Mouse (Mus musculus): Measurements from ENCODE around the gene Med8. TPM values are rescaled to one million over a fixed set of nuclear protein-coding genes. Genes with fewer than 3 reads are reported as not detected.

Med8 gene
- polyA plus RNA-seq, 1 experiment from 2014 or later, result 95.8 TPM

DNA sequence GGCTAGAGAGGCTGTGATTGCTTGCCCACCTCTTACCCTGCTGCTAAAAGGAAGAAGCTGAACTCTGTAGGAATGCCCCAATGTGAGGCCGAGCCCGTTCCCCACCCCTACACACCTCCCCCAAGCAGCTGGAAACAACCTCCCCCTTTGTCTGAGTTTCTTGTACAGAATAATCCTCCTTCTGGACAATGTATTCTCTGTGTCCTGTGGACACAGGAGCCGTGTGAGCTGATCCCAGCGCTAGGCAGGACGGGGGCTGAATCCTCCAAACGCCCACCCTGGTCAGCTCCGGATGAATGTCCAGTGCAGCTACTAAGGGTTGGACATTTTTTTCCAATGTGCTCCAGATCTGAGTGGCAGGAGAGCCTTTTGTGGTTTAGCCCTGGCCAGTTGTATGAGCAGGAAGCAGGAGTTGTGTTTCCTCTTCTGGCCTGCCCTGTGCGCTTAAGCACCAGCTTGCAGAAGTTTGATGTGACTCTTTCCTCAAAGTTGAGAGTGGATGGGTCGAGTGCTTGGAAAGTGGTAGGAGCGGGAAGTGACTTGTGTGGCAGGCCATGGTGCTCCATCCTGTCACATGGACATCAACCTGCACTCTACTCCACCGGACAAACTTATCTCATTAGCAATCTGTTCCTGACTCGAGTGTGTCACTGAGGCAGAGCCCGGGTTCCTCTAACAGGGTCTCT, 8.1 kb downstream of the Med8 start:
- TF ChIP-seq CTCF (IDR thresholded peaks at IDR 0.05), result no peak
- Histone ChIP-seq H3K27me3 (replicated peaks; ENCODE audit: insufficient read depth, low read length) (no peaks in the 10 kb centered on the region), H3K36me3 (ENCODE audit: insufficient read depth, low read length) (peaks cover 55% of the 10 kb centered on the region), H3K4me1 (ENCODE audit: insufficient read depth, low read depth, low read length) (no peaks in the 10 kb centered on the region), H3K27ac (ENCODE audit: low read length) (no peak overlapping the region), H3K9ac (replicated peaks; ENCODE audit: low read depth) (no peak overlapping the region), H3K9me3 (ENCODE audit: low read length) (no peaks in the 10 kb centered on the region), H3K4me3 (ENCODE audit: low read depth, low read length) (no peak overlapping the region), H3K4me2 (replicated peaks; ENCODE audit: low read depth, low read length) (no peak overlapping the region)
- ATAC-seq, result peak; percentile 35; the same call in 1 of the 2 replicates
- DNase-seq (ENCODE audit: low spot score), result no peak
- WGBS, result 73% methylated on average over 13 of the region's 13 CpGs

GRCm38 (mm10) chr4:118421384-118421783, 12.2 kb downstream of the Med8 start:
- no peak overlapping the region for H3K4me3 ChIP-seq (ENCODE audit: low read depth, low read length)

GRCm38 (mm10) chr4:118424541-118425160, 15.5 kb downstream of the Med8 start:
- no peaks in the 10 kb centered on the region for H3K27me3 ChIP-seq (replicated peaks; ENCODE audit: insufficient read depth, low read length)
- peak; percentile 60 for DNase-seq (ENCODE audit: low spot score)
- H3K4me2 ChIP-seq (replicated peaks; ENCODE audit: low read depth, low read length), result no peak overlapping the region
- ATAC-seq, result peak; percentile 4
- H3K4me1 ChIP-seq (ENCODE audit: insufficient read depth, low read depth, low read length), result peaks cover 19% of the 10 kb centered on the region; the same call in 1 of the 2 replicates
- H3K36me3 ChIP-seq (ENCODE audit: insufficient read depth, low read length), result peaks cover 15% of the 10 kb centered on the region; the same call in 1 of the 2 replicates
- 48% methylated on average over 4 of the region's 4 CpGs for WGBS
- H3K4me3 ChIP-seq (ENCODE audit: low read depth, low read length), result no peak overlapping the region
- H3K27ac ChIP-seq (ENCODE audit: low read length), result peak overlapping the region; percentile 69; the same call in 1 of the 2 replicates
- H3K9ac ChIP-seq (replicated peaks; ENCODE audit: low read depth), result no peak overlapping the region
- TF ChIP-seq CTCF (IDR thresholded peaks at IDR 0.05), result no peak
- TF ChIP-seq EP300 (IDR thresholded peaks at IDR 0.05), result peak; percentile 52
- no peaks in the 10 kb centered on the region for H3K9me3 ChIP-seq (ENCODE audit: low read length)

More at GRCm38 (mm10) chr4:118421384-118421783, 12.2 kb downstream of the Med8 start:
- peak; percentile 45 for DNase-seq (ENCODE audit: low spot score)
- Histone ChIP-seq H3K9ac (replicated peaks; ENCODE audit: low read depth) (no peak overlapping the region), H3K27ac (ENCODE audit: low read length) (no peak overlapping the region), H3K36me3 (ENCODE audit: insufficient read depth, low read length) (peaks cover 25% of the 10 kb centered on the region), H3K27me3 (replicated peaks; ENCODE audit: insufficient read depth, low read length) (no peaks in the 10 kb centered on the region), H3K4me1 (ENCODE audit: insufficient read depth, low read depth, low read length) (no peaks in the 10 kb centered on the region), H3K4me2 (replicated peaks; ENCODE audit: low read depth, low read length) (no peak overlapping the region), H3K9me3 (ENCODE audit: low read length) (no peaks in the 10 kb centered on the region)
- TF ChIP-seq CTCF (IDR thresholded peaks at IDR 0.05) (no peak), EP300 (IDR thresholded peaks at IDR 0.05) (no peak)
- ATAC-seq, result no peak
- WGBS, result 95% methylated on average over 2 of the region's 3 CpGs

- Histone ChIP-seq H3K27ac (ENCODE audit: low read length) (peak overlapping the region; percentile 69), H3K9me3 (ENCODE audit: low read length) (no peaks in the 10 kb centered on the region), H3K27me3 (replicated peaks; ENCODE audit: insufficient read depth, low read length) (no peaks in the 10 kb centered on the region), H3K4me2 (replicated peaks; ENCODE audit: low read depth, low read length) (no peak overlapping the region), H3K9ac (replicated peaks; ENCODE audit: low read depth) (no peak overlapping the region), H3K36me3 (ENCODE audit: insufficient read depth, low read length) (peaks cover 11% of the 10 kb centered on the region; the same call in 1 of the 2 replicates), H3K4me1 (ENCODE audit: insufficient read depth, low read depth, low read length) (peaks cover 24% of the 10 kb centered on the region; the same call in 1 of the 2 replicates), H3K4me3 (ENCODE audit: low read depth, low read length) (no peak overlapping the region)
- 95% methylated on average over 1 of the region's 1 CpGs for WGBS
- TF ChIP-seq CTCF (IDR thresholded peaks at IDR 0.05) (no peak), EP300 (IDR thresholded peaks at IDR 0.05) (no peak)
- no peak for DNase-seq (ENCODE audit: low spot score)
- no peak for ATAC-seq
Observed at GRCm38 (mm10) chr4:118425374-118425773, 16.2 kb downstream of the Med8 start.

- WGBS, result 3% methylated on average over 5 of the region's 5 CpGs
- Histone ChIP-seq H3K27me3 (replicated peaks; ENCODE audit: insufficient read depth, low read length) (no peaks in the 10 kb centered on the region), H3K9ac (replicated peaks; ENCODE audit: low read depth) (peak overlapping the region; percentile 80; the same call in 1 of the 2 replicates), H3K4me3 (ENCODE audit: low read depth, low read length) (peak overlapping the region; percentile 71), H3K4me2 (replicated peaks; ENCODE audit: low read depth, low read length) (peak overlapping the region; percentile 83), H3K36me3 (ENCODE audit: insufficient read depth, low read length) (peaks cover 7% of the 10 kb centered on the region; the same call in 1 of the 2 replicates), H3K9me3 (ENCODE audit: low read length) (no peaks in the 10 kb centered on the region), H3K4me1 (ENCODE audit: insufficient read depth, low read depth, low read length) (peaks cover 24% of the 10 kb centered on the region; the same call in 1 of the 2 replicates), H3K27ac (ENCODE audit: low read length) (peak overlapping the region; percentile 96)
- DNase-seq (ENCODE audit: low spot score) (no peak), ATAC-seq (peak; percentile 15)
- TF ChIP-seq CTCF (IDR thresholded peaks at IDR 0.05), result no peak
- no peak for TF ChIP-seq EP300 (IDR thresholded peaks at IDR 0.05)
Observed at GRCm38 (mm10) chr4:118427415-118427767, 18.3 kb downstream of the Med8 start.

- Histone ChIP-seq H3K9ac (replicated peaks; ENCODE audit: low read depth) (peak within 1 kb of the TSS; percentile 80), H3K4me3 (ENCODE audit: low read depth, low read length) (peak within 1 kb of the TSS; percentile 71), H3K27me3 (replicated peaks; ENCODE audit: insufficient read depth, low read length) (no peaks in the 10 kb centered on the region), H3K27ac (ENCODE audit: low read length) (peak within 1 kb of the TSS; percentile 96), H3K36me3 (ENCODE audit: insufficient read depth, low read length) (peaks cover 9% of the 10 kb centered on the region; the same call in 1 of the 2 replicates), H3K4me2 (replicated peaks; ENCODE audit: low read depth, low read length) (peak within 1 kb of the TSS; percentile 83), H3K4me1 (ENCODE audit: insufficient read depth, low read depth, low read length) (peaks cover 24% of the 10 kb centered on the region; the same call in 1 of the 2 replicates), H3K9me3 (ENCODE audit: low read length) (no peaks in the 10 kb centered on the region)
- peak; percentile 96 for ATAC-seq
- peak; percentile 98 for DNase-seq (ENCODE audit: low spot score)
- TF ChIP-seq EP300 (IDR thresholded peaks at IDR 0.05) (no peak), CTCF (IDR thresholded peaks at IDR 0.05) (peak; percentile 73)
- WGBS, result under 1% methylated on average over 21 of the region's 31 CpGs
Observed at GRCm38 (mm10) chr4:118427768-118428451, 18.8 kb downstream of the Med8 start, which contains the start of gene Elovl1. Elovl1 (plus strand) TSS chr4:118428093.

All from lung, postnatal 0 days (tissue).